Mouse (Mus musculus) spleen, adult 2 months (tissue): ENCODE data around the gene Chmp3.

ENCODE experiments used
- CTCF ChIP-seq: fragments of 200-500 bp; IDR thresholded peaks from 2 replicates; pipeline ENCODE4 v1.5.1; 2011; ENCODE audit warnings: mild to moderate bottlenecking, inconsistent platforms; ENCODE audit not compliant: insufficient read depth, insufficient read length, insufficient replicate concordance; ENCODE audit errors: extremely low read depth
- POLR2A ChIP-seq: fragments of 200-500 bp; IDR thresholded peaks from 2 replicates; pipeline ENCODE4 v1.6.1; 2011; ENCODE audit warnings: low read depth, low read length, inconsistent platforms

- TF ChIP-seq CTCF (no peak), POLR2A (no peak)
Measured at GRCm38 (mm10) chr6:71503670-71504069, 39.9 kb upstream of the Chmp3 start.
